Mouse (Mus musculus) lung, adult 2 months (tissue): Measurements from ENCODE around the gene Fbxo6. TPM values are rescaled to one million over a fixed set of nuclear protein-coding genes. Genes with fewer than 3 reads are reported as not detected.
"Not testable (repeated sequence)": the region's sequence is repeated elsewhere in the genome, so short reads cannot be mapped to it uniquely, and the experiment has no call there.

Experiments
- DNase-seq: peaks from one replicate; pipeline ENCODE4 v3.0.0; 2022
- H3K4me1 ChIP-seq: fragments of 200-500 bp; 2 replicates; pipeline ENCODE4 v1.6.1; 2011; ENCODE audit warnings: low read length; ENCODE audit not compliant: control insufficient read depth, insufficient read depth
- H3K4me3 ChIP-seq: fragments of 200-500 bp; replicated peaks from 2 replicates; pipeline ENCODE3; 2011; ENCODE audit warnings: low read depth, mild to moderate bottlenecking, control low read depth, low read length; ENCODE audit errors: extremely low read depth
- CTCF ChIP-seq: fragments of 200-500 bp; IDR thresholded peaks from 2 replicates; pipeline ENCODE4 v1.5.1; 2011; ENCODE audit warnings: mild to moderate bottlenecking, low read length, control low read depth; ENCODE audit not compliant: insufficient read depth
- POLR2A ChIP-seq: fragments of 200-500 bp; IDR thresholded peaks from 2 replicates; pipeline ENCODE4 v1.6.1; 2011; ENCODE audit warnings: low read depth, mild to moderate bottlenecking, control low read depth, low read length, borderline replicate concordance; ENCODE audit errors: extremely low read depth
- WGBS: fragments of 180-500 bp; shearing (Covaris S2); methylation state at CpG from one replicate; pipeline ENCODE4 v1.1.7; 2018; 5-methylcytosine and 5-hydroxymethylcytosine counted together
- polyA plus RNA-seq: library from polyadenylated mRNA; depleted of rRNA; stranded (reverse); fragments of >200 nt; gene quantifications from 2 replicates; pipeline ENCODE4 v1.2.3, GENCODE M21; 2012

Gene Fbxo6
- polyA plus RNA-seq, 1 experiment = 64.5 TPM

DNA sequence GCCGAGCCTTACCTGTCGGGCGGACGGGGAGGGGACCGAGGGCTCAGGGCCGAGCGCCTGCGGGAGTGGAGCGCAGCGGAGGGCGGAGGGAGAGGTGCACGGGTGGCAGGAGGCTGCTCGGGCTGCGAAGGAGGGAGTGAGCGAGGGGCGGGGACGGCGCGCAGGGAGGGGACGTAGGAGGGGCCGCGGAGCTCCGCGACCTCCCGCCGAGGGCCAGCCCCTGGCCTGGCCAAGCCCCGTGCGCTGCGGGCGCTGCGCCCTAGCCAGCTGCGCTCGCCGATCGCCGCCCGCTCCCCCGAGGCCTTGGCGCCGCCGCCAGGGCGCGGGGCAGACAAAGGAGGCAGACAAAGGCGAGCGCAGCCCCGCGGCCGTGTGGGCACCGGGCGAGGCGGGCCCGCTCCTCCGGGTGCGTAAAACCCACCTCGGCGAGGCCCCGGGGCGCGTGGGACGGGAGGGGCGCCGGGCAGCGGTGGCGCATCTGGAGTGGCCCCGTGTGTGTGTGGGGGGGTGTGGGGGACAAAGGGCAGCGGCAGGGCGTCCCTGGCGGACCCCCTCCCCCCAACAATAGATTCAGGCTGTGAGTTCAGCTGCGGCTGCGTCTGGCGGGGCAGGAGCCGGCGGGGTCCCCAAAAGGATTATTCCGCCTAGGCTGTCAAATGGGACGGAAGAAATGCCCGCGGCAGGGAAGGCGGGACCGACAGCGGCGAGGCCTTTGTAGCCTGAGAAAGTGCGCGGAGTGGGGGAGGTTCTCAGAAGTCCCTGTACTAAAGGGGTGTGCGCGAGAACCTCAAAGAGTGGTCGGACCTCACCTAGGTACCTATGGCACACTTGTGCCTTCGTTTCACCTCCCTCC lies 21.2 kb downstream of the Fbxo6 start, which contains the start of gene Draxin:
Gene Draxin (minus strand): TSS at position 138 of the 853 bp plus-strand sequence.
- under 1% methylated on average over 75 of the region's 87 CpGs for WGBS
- H3K4me3 ChIP-seq = no peak within 1 kb of the TSS
- no peaks in the 10 kb centered on the region for H3K4me1 ChIP-seq
- TF ChIP-seq POLR2A (no peak), CTCF (no peak)
- DNase-seq = no peak

GRCm38 (mm10) chr4:148130133-148130532 lies 21.8 kb downstream of the Fbxo6 start, which contains the start of gene Mad2l2:
TSS of gene Mad2l2 (plus strand) at chr4:148130384.
- Histone ChIP-seq H3K4me3 (no peak within 1 kb of the TSS), H3K4me1 (no peaks in the 10 kb centered on the region)
- TF ChIP-seq CTCF (no peak), POLR2A (no peak)
- WGBS = 2% methylated on average over 17 of the region's 18 CpGs
- DNase-seq = no peak

DNA sequence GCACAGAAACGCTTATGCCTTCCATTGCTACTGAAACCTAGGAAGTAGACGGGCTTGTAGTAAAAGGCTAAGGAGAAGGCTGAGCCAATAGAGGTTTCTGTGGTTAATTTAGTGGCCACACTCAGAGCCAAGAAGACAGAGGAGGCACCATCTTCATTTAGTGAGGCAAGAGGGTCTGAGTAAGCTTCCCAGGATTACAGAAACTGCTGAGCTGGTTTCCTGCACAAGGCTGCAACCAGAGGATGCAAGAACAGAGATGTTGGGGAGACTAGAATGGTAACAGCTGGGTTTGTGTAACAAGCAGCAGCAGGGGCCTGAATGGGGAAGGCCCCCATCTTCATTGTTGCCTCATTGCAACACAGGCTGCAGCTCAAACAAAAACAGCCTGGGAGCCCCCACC lies 23.3 kb downstream of the Fbxo6 start:
- Histone ChIP-seq H3K4me1 (no peaks in the 10 kb centered on the region), H3K4me3 (no peak overlapping the region)
- TF ChIP-seq CTCF (no peak), POLR2A (no peak)
- no peak for DNase-seq
- WGBS = 59% methylated on average over 2 of the region's 2 CpGs

DNA sequence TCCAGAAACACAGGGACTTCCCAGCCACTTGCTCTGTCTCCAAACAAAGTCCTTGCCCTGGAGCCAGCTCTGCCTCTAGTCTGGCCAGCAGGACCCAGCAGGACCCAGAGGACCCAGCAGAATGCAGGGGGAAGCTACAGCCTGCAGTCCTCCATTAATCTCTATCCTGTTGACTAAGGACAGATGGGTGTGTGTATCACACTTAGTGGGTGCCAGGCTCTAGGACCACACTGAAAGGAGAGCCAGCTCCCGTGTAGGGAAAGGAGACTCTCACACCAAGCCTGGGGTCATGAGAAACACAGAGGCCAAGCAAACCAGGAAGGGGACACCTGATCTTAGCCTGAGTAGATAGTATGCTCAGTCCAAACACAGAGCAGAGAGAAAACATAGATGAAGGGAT lies 23.7 kb downstream of the Fbxo6 start:
- H3K4me3 ChIP-seq = no peak overlapping the region
- H3K4me1 ChIP-seq = no peaks in the 10 kb centered on the region
- DNase-seq = no peak
- TF ChIP-seq CTCF = no peak
- no peak for TF ChIP-seq POLR2A
- WGBS = 52% methylated on average over 1 of the region's 1 CpGs

- H3K4me3 ChIP-seq = no peak overlapping the region
- H3K4me1 ChIP-seq = no peaks in the 10 kb centered on the region
- DNase-seq = no peak
- 74% methylated on average over 3 of the region's 3 CpGs for WGBS
- TF ChIP-seq POLR2A = no peak
- TF ChIP-seq CTCF = no peak
Measured at GRCm38 (mm10) chr4:148122694-148123066, 29.3 kb downstream of the Fbxo6 start.

DNA sequence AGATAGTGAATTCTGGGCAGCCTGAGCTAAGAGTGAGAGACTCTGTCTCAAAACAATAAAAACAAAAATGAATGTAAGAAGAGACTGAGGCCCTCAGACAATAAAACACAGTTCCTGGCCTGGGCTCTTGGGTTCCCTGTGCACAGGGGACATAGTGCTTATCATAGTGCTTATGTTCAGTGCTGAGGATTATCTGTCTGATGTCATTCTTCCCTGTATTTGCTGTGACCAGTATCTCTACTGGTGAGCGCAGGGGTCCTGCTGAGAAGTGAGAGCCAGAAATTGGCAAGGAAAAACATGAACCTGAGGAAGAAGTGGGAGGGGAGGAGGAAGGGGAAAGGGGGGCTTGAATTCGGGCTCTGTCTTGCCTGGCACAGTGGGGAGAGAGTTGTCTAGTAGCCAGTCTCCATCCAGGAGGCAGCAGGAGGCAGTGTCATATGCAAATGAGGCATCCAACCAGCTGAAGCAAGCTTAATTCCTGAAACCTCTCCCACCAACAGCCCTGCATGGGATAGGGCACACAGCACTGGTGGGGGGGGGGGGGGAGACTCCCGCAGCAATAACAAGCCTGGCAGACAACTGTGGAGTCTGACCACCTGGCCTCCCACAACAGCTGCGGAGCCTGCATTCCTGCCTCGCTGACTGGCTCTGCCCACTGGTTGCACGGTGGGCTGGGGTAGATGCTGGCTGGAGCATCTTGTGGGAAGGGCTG lies 29.8 kb downstream of the Fbxo6 start:
- no peak for DNase-seq
- 23% methylated on average over 6 of the region's 6 CpGs for WGBS
- TF ChIP-seq CTCF = no peak
- H3K4me1 ChIP-seq = no peaks in the 10 kb centered on the region
- H3K4me3 ChIP-seq = no peak overlapping the region

GRCm38 (mm10) chr4:148121362-148121761 lies 30.6 kb downstream of the Fbxo6 start:
- 62% methylated on average over 4 of the region's 4 CpGs for whole genome bisulfite sequencing
- TF ChIP-seq POLR2A (no peak), CTCF (no peak)
- no peak overlapping the region for H3K4me3 ChIP-seq
- DNase-seq = no peak
- H3K4me1 ChIP-seq = no peaks in the 10 kb centered on the region

DNA sequence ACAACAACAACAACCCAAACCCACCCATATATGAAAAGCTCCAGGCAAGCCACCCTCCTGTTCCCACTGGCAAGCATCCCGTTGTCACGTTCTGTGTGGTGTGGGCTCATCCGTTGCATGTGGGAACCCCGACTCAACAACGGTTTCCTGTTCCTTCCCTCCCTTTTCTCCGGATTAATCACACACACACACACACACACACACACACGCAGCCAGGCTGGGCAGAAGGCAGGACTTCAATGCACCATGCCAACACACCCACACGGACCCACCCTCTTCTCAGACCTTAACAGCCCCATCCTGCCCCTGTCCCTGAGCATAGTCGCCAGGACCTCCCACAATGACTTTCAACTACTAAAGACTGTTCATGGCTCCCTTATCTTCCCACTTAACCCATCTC lies 31.4 kb downstream of the Fbxo6 start:
- 49% methylated on average over 9 of the region's 9 CpGs for WGBS

DNA sequence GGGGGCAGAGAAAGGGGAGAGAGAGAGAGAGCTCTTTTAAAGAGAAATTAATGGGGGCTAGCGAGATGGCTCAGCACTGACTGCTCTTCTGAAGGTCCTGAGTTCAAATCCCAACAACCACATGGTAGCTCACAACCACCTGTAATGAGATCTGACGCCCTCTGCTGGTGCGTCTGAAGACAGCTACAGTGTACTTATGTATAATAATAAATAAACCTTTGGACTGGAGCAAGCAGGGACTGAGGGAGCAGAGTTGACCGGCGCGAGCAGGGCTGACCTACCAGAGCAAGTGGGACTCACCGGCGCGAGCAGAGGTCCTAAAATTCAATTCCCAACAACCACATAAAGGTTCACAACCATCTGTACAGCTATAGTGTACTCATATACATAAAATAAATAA lies 32.4 kb downstream of the Fbxo6 start:
- 79% methylated on average over 9 of the region's 9 CpGs for WGBS
- not testable (repeated sequence) for DNase-seq, H3K4me3 ChIP-seq, H3K4me1 ChIP-seq

More for the DNA sequence above, 31.4 kb downstream of the Fbxo6 start:
- H3K4me3 ChIP-seq = no peak overlapping the region
- TF ChIP-seq CTCF (no peak), POLR2A (no peak)
- no peak for DNase-seq
- H3K4me1 ChIP-seq = no peaks in the 10 kb centered on the region

GRCm38 (mm10) chr4:148117392-148117791 lies 34.5 kb downstream of the Fbxo6 start:
- no peaks in the 10 kb centered on the region for H3K4me1 ChIP-seq
- TF ChIP-seq POLR2A (no peak), CTCF (no peak)
- DNase-seq = no peak
- no peak overlapping the region for H3K4me3 ChIP-seq
- WGBS = 74% methylated on average over 4 of the region's 4 CpGs
